Mouse (Mus musculus): Measurements from ENCODE around the gene Alkbh4. TPM values are rescaled to one million over a fixed set of nuclear protein-coding genes. Genes with fewer than 3 reads are reported as not detected.
"Not testable (repeated sequence)": the region's sequence is repeated elsewhere in the genome, so short reads cannot be mapped to it uniquely, and the experiment has no call there.

Alkbh4 gene
- polyA plus RNA-seq, 1 experiment, result not detected

- Histone ChIP-seq H3K4me1 (ENCODE audit: control insufficient read depth, insufficient read depth, low read length) (peaks cover 8% of the 10 kb centered on the region), H3K27ac (ENCODE audit: insufficient read depth, low read depth, low read length) (no peak overlapping the region), H3K4me3 (ENCODE audit: insufficient read depth, low read depth, low read length) (no peak overlapping the region)
- TF ChIP-seq POLR2A (IDR thresholded peaks at IDR 0.05; ENCODE audit: insufficient read depth, low read depth, low read length) (no peak), CTCF (IDR thresholded peaks at IDR 0.05; ENCODE audit: insufficient read depth, low read depth, low read length) (no peak)
- WGBS, result 92% methylated on average over 13 of the region's 13 CpGs
These were observed 3.4 kb downstream of the Alkbh4 start for GRCm38 (mm10) chr5:136139393-136139792.

DNA sequence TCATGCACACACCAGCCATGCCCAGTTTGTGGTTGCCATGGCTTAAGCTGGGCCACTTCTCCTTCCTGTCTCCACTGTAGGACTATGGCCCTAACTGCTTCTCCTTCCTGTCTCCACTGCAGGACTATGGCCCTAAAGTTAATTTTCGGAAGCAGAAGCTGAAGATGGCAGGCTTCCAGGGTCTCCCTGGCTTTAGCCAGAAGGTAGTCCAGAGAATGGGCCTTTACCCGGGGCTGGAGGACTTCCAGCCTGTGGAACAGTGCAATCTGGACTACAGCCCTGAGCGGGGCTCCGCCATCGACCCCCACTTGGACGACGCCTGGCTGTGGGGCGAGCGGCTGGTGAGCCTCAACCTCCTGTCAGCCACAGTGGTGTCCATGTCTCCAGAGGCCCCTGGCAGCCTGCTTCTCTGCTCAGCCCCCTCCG, 4.1 kb downstream of the Alkbh4 start:
- Histone ChIP-seq H3K4me1 (ENCODE audit: control insufficient read depth, insufficient read depth, low read length) (peaks cover 8% of the 10 kb centered on the region), H3K4me3 (ENCODE audit: insufficient read depth, low read depth, low read length) (no peak overlapping the region), H3K27ac (ENCODE audit: insufficient read depth, low read depth, low read length) (no peak overlapping the region)
- WGBS, result 70% methylated on average over 10 of the region's 10 CpGs
- no peak for TF ChIP-seq POLR2A (IDR thresholded peaks at IDR 0.05; ENCODE audit: insufficient read depth, low read depth, low read length)
- TF ChIP-seq CTCF (IDR thresholded peaks at IDR 0.05; ENCODE audit: insufficient read depth, low read depth, low read length), result no peak

GRCm38 (mm10) chr5:136142746-136143145, 6.8 kb downstream of the Alkbh4 start:
- H3K27ac ChIP-seq (ENCODE audit: insufficient read depth, low read depth, low read length), result no peak overlapping the region
- 83% methylated on average over 5 of the region's 5 CpGs for WGBS
- H3K4me3 ChIP-seq (ENCODE audit: insufficient read depth, low read depth, low read length), result no peak overlapping the region
- peaks cover 4% of the 10 kb centered on the region for H3K4me1 ChIP-seq (ENCODE audit: control insufficient read depth, insufficient read depth, low read length)
- no peak for TF ChIP-seq POLR2A (IDR thresholded peaks at IDR 0.05; ENCODE audit: insufficient read depth, low read depth, low read length)

GRCm38 (mm10) chr5:136143161-136143755, 7.3 kb downstream of the Alkbh4 start:
- TF ChIP-seq POLR2A (IDR thresholded peaks at IDR 0.05; ENCODE audit: insufficient read depth, low read depth, low read length) (no peak), CTCF (IDR thresholded peaks at IDR 0.05; ENCODE audit: insufficient read depth, low read depth, low read length) (no peak)
- 78% methylated on average over 6 of the region's 6 CpGs for WGBS
- H3K4me1 ChIP-seq (ENCODE audit: control insufficient read depth, insufficient read depth, low read length), result peaks cover 3% of the 10 kb centered on the region; the same call in 1 of the 2 replicates
- no peak overlapping the region for H3K4me3 ChIP-seq (ENCODE audit: insufficient read depth, low read depth, low read length)
- H3K27ac ChIP-seq (ENCODE audit: insufficient read depth, low read depth, low read length), result no peak overlapping the region

DNA sequence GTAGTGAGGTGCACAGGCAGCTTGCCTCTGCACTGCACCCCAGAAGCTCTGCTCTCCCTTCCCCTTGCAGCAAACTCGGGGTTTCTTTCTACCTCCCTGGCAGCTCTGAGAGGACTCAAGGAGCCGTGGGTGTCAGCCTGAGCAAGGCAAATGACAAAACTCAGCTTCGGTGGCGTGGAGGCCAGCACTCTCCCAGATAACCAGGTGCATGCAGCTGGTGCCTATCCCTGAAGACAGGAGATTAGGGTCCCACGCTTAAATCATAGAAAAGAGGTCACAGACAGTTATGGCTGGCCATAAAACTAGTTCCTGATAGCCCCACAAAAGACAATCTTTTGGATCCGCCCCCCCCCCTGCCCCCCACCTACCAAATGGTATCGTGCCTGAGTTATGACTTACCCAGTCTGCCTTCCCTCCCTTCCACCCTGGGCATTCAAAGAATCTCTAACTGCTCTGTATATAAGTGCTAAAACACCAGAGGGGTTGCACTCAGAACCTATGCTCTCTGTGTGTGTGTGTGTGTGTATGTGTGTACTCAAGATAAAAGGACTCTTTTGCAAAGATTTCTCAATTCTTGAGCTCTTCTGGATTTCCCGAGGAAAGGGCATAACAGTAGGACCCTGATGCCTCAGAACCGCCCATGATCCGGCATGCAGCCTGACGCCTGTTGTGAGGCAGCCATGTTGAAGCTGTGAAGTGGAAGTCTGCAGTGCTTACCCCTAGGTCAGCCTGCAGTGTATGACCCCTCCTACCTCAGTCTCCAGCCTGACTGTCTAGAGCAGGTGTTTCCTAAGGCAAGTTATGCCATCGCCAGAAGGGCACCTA, 8.9 kb downstream of the Alkbh4 start:
- Histone ChIP-seq H3K27ac (ENCODE audit: insufficient read depth, low read depth, low read length) (no peak overlapping the region), H3K4me3 (ENCODE audit: insufficient read depth, low read depth, low read length) (no peak overlapping the region), H3K4me1 (ENCODE audit: control insufficient read depth, insufficient read depth, low read length) (no peaks in the 10 kb centered on the region)
- WGBS, result 65% methylated on average over 12 of the region's 12 CpGs
- TF ChIP-seq CTCF (IDR thresholded peaks at IDR 0.05; ENCODE audit: insufficient read depth, low read depth, low read length) (no peak), POLR2A (IDR thresholded peaks at IDR 0.05; ENCODE audit: insufficient read depth, low read depth, low read length) (no peak)

- WGBS, result 95% methylated on average over 1 of the region's 1 CpGs
- Histone ChIP-seq H3K4me3 (ENCODE audit: insufficient read depth, low read depth, low read length) (no peak overlapping the region), H3K27ac (ENCODE audit: insufficient read depth, low read depth, low read length) (no peak overlapping the region), H3K4me1 (ENCODE audit: control insufficient read depth, insufficient read depth, low read length) (no peaks in the 10 kb centered on the region)
- TF ChIP-seq CTCF (IDR thresholded peaks at IDR 0.05; ENCODE audit: insufficient read depth, low read depth, low read length) (no peak), POLR2A (IDR thresholded peaks at IDR 0.05; ENCODE audit: insufficient read depth, low read depth, low read length) (no peak)
These were observed 11.0 kb downstream of the Alkbh4 start for GRCm38 (mm10) chr5:136146936-136147335.

GRCm38 (mm10) chr5:136147704-136148103, 11.8 kb downstream of the Alkbh4 start:
- no peaks in the 10 kb centered on the region for H3K4me1 ChIP-seq (ENCODE audit: control insufficient read depth, insufficient read depth, low read length)
- H3K27ac ChIP-seq (ENCODE audit: insufficient read depth, low read depth, low read length), result no peak overlapping the region
- TF ChIP-seq CTCF (IDR thresholded peaks at IDR 0.05; ENCODE audit: insufficient read depth, low read depth, low read length), result no peak
- TF ChIP-seq POLR2A (IDR thresholded peaks at IDR 0.05; ENCODE audit: insufficient read depth, low read depth, low read length), result no peak
- WGBS, result 76% methylated on average over 8 of the region's 8 CpGs
- H3K4me3 ChIP-seq (ENCODE audit: insufficient read depth, low read depth, low read length), result no peak overlapping the region

GRCm38 (mm10) chr5:136149134-136149576, 13.2 kb downstream of the Alkbh4 start:
- WGBS, result 74% methylated on average over 5 of the region's 5 CpGs
- H3K27ac ChIP-seq (ENCODE audit: insufficient read depth, low read depth, low read length); H3K4me3 ChIP-seq (ENCODE audit: insufficient read depth, low read depth, low read length); H3K4me1 ChIP-seq (ENCODE audit: control insufficient read depth, insufficient read depth, low read length): not testable (repeated sequence)

DNA sequence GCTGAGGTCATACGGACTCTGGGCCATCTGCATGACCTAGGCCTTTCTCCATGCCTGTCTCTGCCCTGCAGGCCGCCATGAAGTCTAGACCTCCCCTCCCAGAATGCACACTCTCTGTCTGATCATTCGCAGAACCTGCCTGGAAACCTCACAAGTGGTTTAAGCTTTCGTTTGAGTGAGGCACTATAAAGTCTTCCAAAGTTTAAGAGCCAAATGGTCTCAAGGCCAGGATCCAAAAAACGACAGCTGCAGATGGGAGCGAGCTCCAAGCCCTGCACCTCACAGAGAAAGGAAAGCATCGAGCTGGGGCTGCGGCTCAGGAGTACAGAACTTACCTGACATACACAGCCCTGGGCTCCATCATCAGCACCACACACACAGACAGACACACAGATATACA, 16.4 kb downstream of the Alkbh4 start:
- 69% methylated on average over 8 of the region's 8 CpGs for WGBS
- Histone ChIP-seq H3K27ac (ENCODE audit: insufficient read depth, low read depth, low read length) (no peak overlapping the region), H3K4me3 (ENCODE audit: insufficient read depth, low read depth, low read length) (no peak overlapping the region), H3K4me1 (ENCODE audit: control insufficient read depth, insufficient read depth, low read length) (no peaks in the 10 kb centered on the region)
- TF ChIP-seq POLR2A (IDR thresholded peaks at IDR 0.05; ENCODE audit: insufficient read depth, low read depth, low read length), result no peak
- no peak for TF ChIP-seq CTCF (IDR thresholded peaks at IDR 0.05; ENCODE audit: insufficient read depth, low read depth, low read length)

Measured in olfactory bulb, adult 2 months (tissue).